Mouse (Mus musculus) brown adipose tissue, adult 24 weeks (tissue): ENCODE measurements around the gene Mgmt. TPM values are rescaled to one million over a fixed set of nuclear protein-coding genes. Genes with fewer than 3 reads are reported as not detected.
A peak's percentile ranks its signal among the peaks of the same experiment; 100 is the strongest.

Experiments used
- H3K27ac ChIP-seq: fragments of 200-500 bp; replicated peaks from 2 replicates; pipeline ENCODE4 v1.5.1; 2012; ENCODE audit warnings: low read depth, mild to moderate bottlenecking, low read length
- H3K4me1 ChIP-seq: fragments of 200-500 bp; 2 replicates; pipeline ENCODE4 v1.6.1; 2012; ENCODE audit warnings: low read length, mixed read lengths; ENCODE audit not compliant: control insufficient read depth, insufficient read depth, insufficient read length
- H3K4me3 ChIP-seq: fragments of 200-500 bp; 2 replicates; pipeline ENCODE4 v1.5.1; 2012; ENCODE audit warnings: low read depth, mild to moderate bottlenecking, low read length, moderate library complexity; ENCODE audit not compliant: insufficient read depth
- polyA plus RNA-seq: library from polyadenylated mRNA; stranded (reverse); fragments of >200 nt; gene quantifications from 2 replicates; pipeline ENCODE4 v1.2.4, GENCODE M21; 2012; ENCODE audit not compliant: missing spikeins, insufficient read depth, insufficient read length

The Mgmt gene
- polyA plus RNA-seq, 1 experiment: 9.9 TPM

DNA sequence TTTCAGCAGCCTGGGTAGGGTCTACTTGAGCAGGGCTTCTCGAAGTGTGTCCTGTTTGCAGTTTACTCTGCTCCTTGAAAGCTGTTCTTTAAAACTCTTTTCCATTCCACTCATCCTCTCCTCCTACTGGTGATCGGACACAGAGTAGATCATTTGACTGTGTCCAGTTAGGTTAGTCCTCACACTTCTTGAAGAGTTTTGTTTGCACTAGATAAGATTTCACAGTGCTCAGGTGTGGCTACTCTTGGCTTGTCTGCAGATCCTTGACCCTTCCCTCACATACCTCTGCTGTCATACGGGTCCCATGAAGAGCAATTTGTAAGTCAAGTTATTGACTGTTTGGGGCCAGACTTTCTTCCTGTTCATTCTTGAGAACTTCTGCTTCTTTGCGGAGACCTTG lies 221.8 kb downstream of the Mgmt start:
- no peak overlapping the region for H3K27ac ChIP-seq
- no peak overlapping the region for H3K4me3 ChIP-seq
- no peaks in the 10 kb centered on the region for H3K4me1 ChIP-seq

DNA sequence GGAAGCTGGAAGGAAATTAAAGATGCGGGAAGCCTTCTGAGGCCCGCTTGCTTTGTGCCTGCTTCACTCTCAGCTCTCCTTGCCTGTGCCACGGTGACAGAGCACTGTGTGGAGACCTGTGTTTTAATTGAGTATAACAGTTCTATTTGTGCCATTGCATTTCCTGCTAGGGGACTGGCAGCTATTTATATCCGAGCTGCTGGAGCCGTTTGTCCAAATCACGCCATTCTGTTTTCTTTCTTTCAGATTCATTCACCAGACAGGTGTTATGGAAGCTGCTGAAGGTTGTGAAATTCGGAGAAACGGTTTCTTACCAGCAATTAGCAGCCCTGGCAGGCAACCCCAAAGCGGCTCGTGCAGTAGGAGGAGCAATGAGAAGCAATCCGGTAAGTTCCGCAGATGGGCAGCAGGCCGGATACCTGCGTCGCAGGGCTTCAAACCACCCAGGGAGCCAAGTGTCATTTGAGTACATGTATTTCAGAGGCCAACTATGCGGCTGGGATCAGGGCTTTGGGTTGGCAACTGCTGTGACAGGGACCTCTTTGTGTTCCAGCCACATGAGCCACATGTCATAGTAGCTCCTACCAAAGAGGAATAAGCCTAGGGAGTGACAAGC lies 226.9 kb downstream of the Mgmt start:
- Histone ChIP-seq H3K4me1 (no peaks in the 10 kb centered on the region), H3K27ac (no peak overlapping the region), H3K4me3 (no peak overlapping the region)

DNA sequence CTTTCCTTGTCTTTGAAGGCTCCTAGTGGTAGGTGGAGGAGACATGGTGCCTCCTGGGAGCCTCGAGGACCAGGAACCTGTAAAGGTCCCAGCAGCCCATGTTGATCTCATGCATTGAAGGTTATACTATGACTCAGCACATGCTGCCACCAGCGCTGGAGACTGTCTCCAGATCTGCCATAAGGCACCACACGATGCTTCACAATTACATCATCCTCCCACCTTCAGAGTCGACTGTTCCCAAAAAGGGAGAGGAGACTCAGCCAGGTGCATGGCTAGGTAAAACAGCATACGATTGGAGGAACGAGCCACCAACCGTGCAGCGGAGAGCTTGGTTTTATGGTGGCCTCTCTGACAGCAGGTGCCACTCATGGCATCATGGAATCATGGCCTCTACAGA lies 234.3 kb downstream of the Mgmt start:
- Histone ChIP-seq H3K4me3 (no peak overlapping the region), H3K4me1 (no peaks in the 10 kb centered on the region)

DNA sequence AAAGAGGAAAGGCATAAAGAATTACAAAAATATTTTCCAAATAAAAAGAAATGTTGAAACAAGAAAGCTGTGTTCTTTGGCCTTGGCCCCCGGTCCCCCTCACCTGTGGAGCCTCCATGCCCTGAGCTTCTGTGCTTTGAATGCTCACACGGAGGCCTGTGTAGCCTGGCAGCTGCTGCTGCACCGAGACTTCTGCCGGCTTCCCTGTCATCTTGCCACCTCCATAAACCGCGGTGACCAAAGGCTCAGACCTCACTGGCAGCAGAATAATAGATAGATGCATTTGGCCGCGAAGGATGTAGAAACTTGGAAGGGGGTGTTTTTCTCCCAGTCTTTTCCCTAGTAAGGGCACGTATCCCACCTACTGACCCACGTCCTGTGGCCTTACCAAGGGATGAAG lies 235.8 kb downstream of the Mgmt start:
- no peaks in the 10 kb centered on the region for H3K4me1 ChIP-seq
- H3K4me3 ChIP-seq: no peak overlapping the region
- no peak overlapping the region for H3K27ac ChIP-seq

More for the DNA sequence above, 234.3 kb downstream of the Mgmt start:
- H3K27ac ChIP-seq: no peak overlapping the region

DNA sequence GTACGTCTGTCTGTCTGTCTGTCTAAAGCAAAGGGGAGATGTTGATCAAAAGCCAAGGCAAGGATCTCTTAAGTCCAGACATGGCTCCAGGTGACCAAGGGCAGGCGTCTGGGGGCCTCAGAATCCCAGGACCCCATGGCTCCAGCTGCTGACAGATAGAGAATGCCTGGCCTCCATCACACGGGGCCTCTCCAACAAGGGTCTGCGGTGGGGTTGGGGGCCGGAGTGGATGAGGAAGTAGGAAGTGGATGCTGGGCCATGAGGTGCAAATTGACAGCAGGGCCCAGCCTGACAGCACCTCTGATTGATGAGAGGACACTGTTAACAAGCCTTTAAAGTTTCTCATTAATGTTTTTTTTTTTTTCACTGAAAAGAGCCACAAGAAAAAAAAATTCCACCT lies 237.5 kb downstream of the Mgmt start:
- Histone ChIP-seq H3K4me3 (no peak overlapping the region), H3K27ac (no peak overlapping the region), H3K4me1 (no peaks in the 10 kb centered on the region)

DNA sequence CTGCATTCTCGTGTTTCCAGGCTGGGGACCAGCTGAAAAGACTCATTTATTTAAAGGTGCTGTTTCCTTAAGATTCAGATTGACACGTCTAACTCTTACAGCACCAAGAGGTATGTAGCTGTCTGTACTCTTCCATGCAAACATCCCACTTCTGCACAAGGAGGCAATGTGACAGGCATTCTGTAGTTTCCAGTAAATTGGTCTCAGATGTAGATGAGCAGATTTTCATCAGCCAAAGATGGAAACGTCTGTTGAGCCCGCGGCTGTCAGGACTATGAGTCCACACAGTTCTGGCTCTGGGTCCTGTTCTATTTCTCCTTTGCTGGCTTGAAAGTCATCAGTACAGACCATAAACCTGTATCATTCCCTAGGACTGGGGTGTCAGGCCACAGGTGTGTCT lies 243.7 kb downstream of the Mgmt start:
- no peak overlapping the region for H3K4me3 ChIP-seq

DNA sequence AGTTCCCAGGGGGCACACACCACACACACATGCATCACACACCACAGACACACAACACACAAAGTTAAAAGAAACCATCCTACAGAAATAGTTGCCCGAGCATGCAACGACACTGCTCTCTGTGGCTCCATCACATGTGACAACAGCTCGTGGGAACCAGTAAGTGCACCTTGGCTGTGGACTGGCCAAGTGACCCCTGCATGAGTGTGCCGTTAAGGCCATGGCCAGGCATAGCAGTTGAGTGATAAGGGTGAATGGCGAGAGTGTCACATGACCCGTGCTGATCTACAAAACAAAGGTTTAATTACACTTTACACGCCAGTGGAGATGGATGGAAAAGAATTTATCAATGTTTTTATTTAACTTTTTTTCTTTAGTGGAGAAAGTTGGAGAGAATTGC lies 245.9 kb downstream of the Mgmt start:
- no peak overlapping the region for H3K4me3 ChIP-seq
- no peak overlapping the region for H3K27ac ChIP-seq
- H3K4me1 ChIP-seq: no peaks in the 10 kb centered on the region

More for the DNA sequence above, 243.7 kb downstream of the Mgmt start:
- H3K4me1 ChIP-seq: no peaks in the 10 kb centered on the region
- H3K27ac ChIP-seq: no peak overlapping the region

DNA sequence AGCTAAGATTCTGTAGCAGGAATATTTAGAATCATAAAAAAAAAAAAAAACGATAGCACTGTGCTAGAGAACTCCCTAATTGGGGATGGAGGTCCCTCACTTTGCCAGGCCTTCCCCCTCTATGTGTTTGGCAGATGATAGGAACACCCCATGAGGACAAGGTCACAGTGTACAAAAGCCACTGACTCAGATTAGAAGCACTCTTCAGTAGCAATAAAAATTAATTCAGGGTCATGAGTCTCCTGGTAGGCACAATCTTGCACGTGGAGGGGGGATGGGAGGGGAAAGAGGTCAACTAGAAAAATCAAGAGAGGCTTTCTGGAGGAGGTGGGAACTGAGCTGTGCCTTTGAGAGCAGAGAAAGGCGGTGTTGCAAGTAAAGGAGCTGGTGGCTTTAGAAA lies 247.0 kb downstream of the Mgmt start:
- H3K4me3 ChIP-seq: no peak overlapping the region
- H3K4me1 ChIP-seq: no peaks in the 10 kb centered on the region
- H3K27ac ChIP-seq: no peak overlapping the region

DNA sequence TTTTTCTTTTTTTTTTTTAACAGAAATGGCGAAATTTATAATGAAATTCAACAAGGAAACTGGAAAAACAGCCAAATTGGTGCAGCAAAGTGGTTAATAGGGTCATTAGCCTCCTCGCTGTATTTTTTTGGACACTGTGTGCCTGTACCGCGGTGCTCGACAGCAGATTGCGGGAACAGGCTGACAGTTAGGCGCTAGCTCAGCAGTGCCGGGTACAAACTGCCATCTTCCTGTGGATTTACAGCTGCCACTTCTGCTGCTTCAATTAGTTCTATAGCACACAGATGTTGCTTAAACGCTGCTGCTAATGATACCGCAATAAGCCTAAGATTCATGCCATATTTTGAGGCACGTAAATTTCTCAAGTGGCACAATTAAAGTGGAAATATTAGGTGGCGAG lies 252.7 kb downstream of the Mgmt start:
- H3K27ac ChIP-seq: no peak overlapping the region
- H3K4me1 ChIP-seq: no peaks in the 10 kb centered on the region
- 0 out of 2 replicates have a peak overlapping the region, but pooled peaks have one; percentile 13 for H3K4me3 ChIP-seq

DNA sequence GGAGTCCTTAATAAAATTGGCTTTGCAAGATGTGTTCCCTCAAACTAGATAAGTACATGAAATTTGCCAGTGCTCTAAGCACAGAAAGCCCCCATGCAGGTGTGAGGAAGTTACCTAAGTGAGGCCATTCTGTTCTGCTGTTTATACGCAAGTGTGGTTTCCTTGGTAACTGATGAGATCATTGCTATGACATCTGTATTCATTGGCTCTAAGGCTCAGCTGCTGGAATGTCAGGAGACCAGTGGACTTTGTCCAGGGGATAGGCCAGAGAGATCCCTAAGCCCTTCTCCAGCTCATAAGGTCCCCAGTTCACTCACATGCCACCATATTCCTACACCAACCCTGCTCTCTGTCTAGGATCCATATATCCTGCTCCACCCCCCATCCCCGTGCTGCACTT lies 257.4 kb downstream of the Mgmt start:
- H3K4me1 ChIP-seq: no peaks in the 10 kb centered on the region
- no peak overlapping the region for H3K4me3 ChIP-seq
- no peak overlapping the region for H3K27ac ChIP-seq

DNA sequence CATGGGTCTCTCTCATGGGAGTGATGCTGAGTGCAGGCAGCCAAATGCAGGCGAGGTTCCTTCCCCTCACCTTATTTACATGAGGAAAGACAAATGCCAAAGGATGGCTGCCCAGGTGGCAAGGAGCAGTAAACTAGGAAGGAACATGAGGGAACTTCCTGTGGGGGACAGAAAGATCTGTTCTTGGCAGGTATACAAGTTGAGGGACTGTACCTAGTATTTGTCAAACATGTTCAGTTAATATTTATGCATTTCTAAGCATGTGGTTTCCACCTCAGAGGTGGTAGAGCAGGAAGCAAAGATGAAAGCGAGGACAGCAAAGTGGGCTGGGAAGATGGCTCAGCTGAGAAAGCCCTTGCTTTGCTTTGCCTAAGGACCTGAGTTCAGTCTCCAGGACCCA lies 260.2 kb downstream of the Mgmt start:
- Histone ChIP-seq H3K4me1 (no peaks in the 10 kb centered on the region), H3K4me3 (no peak overlapping the region), H3K27ac (no peak overlapping the region)

DNA sequence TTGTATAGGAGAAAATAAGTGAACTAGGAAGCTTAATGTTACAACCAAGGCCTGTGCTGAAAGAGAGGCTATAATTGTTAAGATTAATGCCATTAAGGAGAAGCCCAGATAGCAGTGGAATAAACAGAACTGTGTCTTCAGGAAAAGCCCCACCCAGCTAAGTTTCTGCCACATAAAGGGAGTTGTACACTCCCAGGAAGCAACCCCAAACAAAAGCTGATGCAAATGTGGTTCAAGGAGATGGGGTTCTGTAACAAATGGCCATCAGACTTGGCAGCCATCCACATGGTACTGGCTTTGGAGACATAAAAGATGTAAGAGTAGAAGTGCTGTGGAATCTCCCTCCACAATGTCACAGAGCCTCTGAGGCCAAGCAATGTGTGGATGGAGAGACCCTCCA lies 264.7 kb downstream of the Mgmt start:
- H3K4me3 ChIP-seq: no peak overlapping the region
- H3K27ac ChIP-seq: no peak overlapping the region
- no peaks in the 10 kb centered on the region for H3K4me1 ChIP-seq

DNA sequence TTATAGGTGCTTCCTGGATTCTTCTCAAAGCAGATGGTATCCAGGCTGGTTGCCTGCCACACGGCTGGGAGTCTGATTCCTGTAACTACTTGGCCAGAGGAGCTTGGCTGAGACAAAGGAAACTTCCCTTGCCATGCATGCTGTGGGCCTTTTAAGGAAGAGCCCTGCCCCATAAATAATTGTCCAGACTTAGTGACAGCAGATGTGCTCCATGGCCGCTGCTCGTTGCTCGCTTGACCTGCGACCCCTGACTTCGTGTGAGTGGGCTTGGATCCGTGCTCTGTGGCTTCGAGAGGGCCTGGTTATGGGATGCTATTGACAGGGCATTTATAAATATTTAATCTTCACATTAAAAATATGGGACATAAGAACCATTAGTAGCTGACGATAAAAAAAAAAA lies 277.9 kb downstream of the Mgmt start:
- H3K4me1 ChIP-seq: no peaks in the 10 kb centered on the region
- H3K27ac ChIP-seq: no peak overlapping the region
- H3K4me3 ChIP-seq: no peak overlapping the region
